Mouse (Mus musculus) G1E (cell line): ENCODE data around the gene Duxbl1.
"Not testable (repeated sequence)": the region's sequence is repeated elsewhere in the genome, so short reads cannot be mapped to it uniquely, and the experiment has no call there.

Source experiments
- CTCF ChIP-seq: IDR thresholded peaks from 2 replicates; pipeline ENCODE4 v1.5.1; 2012; ENCODE audit warnings: low read depth, low read length, inconsistent platforms, mixed read lengths
- TAL1 ChIP-seq: conservative IDR thresholded peaks from 2 replicates; pipeline ENCODE4 v1.6.1; 2012; ENCODE audit warnings: low read depth, low read length, inconsistent platforms, mixed read lengths

- TF ChIP-seq TAL1, CTCF: not testable (repeated sequence)
These were observed 1.0 kb downstream of the Duxbl1 start for GRCm38 (mm10) chr14:25979242-25979941.
